Mouse (Mus musculus) common myeloid progenitor, adult 5-6 weeks (primary cell): ENCODE measurements around the gene Pax2. TPM values are rescaled to one million over a fixed set of nuclear protein-coding genes. Genes with fewer than 3 reads are reported as not detected.

ENCODE experiments used
- ATAC-seq: replicated peaks from 2 replicates; pipeline ENCODE4 v1.8.0; 2016; ENCODE audit warnings: low read depth, mild to moderate bottlenecking, moderate TSS enrichment, inconsistent platforms; ENCODE audit not compliant: poor library complexity, severe bottlenecking
- total RNA-seq: library from RNA; stranded (forward); fragments of 200-1000, 187-1606 nt; gene quantifications from 2 replicates; pipeline ENCODE4 v1.2.3, GENCODE M21; 2017

Pax2 gene
- not detected in 2 replicates for total RNA-seq

- no peak for ATAC-seq
Measured at GRCm38 (mm10) chr19:44755693-44756420, at the start of gene Pax2. TSS of gene Pax2 (plus strand) at chr19:44756045.

- ATAC-seq: no peak
Measured at GRCm38 (mm10) chr19:44708885-44709284, 47.0 kb upstream of the Pax2 start.

GRCm38 (mm10) chr19:44716731-44717600, 38.9 kb upstream of the Pax2 start:
- no peak for ATAC-seq

GRCm38 (mm10) chr19:44719292-44720193, 36.3 kb upstream of the Pax2 start:
- ATAC-seq: no peak

GRCm38 (mm10) chr19:44720194-44720521, 35.7 kb upstream of the Pax2 start:
- ATAC-seq: no peak

GRCm38 (mm10) chr19:44723611-44724440, 32.0 kb upstream of the Pax2 start:
- no peak for ATAC-seq

- peak; percentile 52; the same call in 1 of the 2 replicates for ATAC-seq
Measured at GRCm38 (mm10) chr19:44725951-44726791, 29.7 kb upstream of the Pax2 start.

GRCm38 (mm10) chr19:44734116-44734515, 21.7 kb upstream of the Pax2 start:
- no peak for ATAC-seq

GRCm38 (mm10) chr19:44734682-44735081, 21.2 kb upstream of the Pax2 start:
- no peak for ATAC-seq

- no peak for ATAC-seq
Measured at GRCm38 (mm10) chr19:44740300-44740699, 15.5 kb upstream of the Pax2 start.

- no peak for ATAC-seq
Measured at GRCm38 (mm10) chr19:44741091-44741763, 14.6 kb upstream of the Pax2 start.

GRCm38 (mm10) chr19:44741764-44742127, 14.1 kb upstream of the Pax2 start:
- no peak for ATAC-seq

- ATAC-seq: no peak
Measured at GRCm38 (mm10) chr19:44742131-44743020, 13.5 kb upstream of the Pax2 start.

- no peak for ATAC-seq
Measured at GRCm38 (mm10) chr19:44743021-44743415, 12.8 kb upstream of the Pax2 start.

- no peak for ATAC-seq
Measured at GRCm38 (mm10) chr19:44743961-44744520, 11.8 kb upstream of the Pax2 start.

GRCm38 (mm10) chr19:44745741-44746140, 10.1 kb upstream of the Pax2 start:
- no peak for ATAC-seq

- no peak for ATAC-seq
Measured at GRCm38 (mm10) chr19:44746541-44747024, 9.3 kb upstream of the Pax2 start.
